Comparison of ENCODE assay signal across 8 mouse cellular contexts in the genomic region with DNA sequence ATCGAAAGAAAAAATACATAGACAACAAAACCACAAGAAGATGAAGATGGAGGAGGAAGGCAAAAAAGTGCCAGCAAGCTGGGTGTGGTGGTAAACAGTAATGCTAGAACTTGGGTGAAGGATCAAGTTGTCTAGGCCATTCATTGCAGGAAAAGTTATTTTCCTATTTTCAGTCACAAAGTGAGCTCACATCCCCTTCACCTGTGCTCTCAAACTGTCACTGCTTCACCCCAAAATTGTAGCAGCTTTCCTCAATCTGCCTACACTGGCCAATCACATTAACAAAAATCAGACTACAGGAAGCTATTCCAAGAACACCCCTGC. TPM values are rescaled to one million over a fixed set of nuclear protein-coding genes. Genes with fewer than 3 reads are reported as not detected.
A peak's percentile ranks its signal among the peaks of the same experiment; 100 is the strongest.
DNase-seq lines count a peak whose midpoint lies in the region; ATAC-seq and TF ChIP-seq lines count a peak whose summit lies in the region.

No protein-coding gene starts in this region.

- H3K4me3 ChIP-seq in testis, adult 2 months (ENCODE audit: control insufficient read depth, low read depth, low read length) = peak overlapping the region; percentile 85; the same call in 1 of the 2 replicates
- H3K4me3 ChIP-seq in liver, embryonic 14.5 days (ENCODE audit: insufficient read depth in 1 of 2, low read depth in 2 of 2, low read length in 2 of 2) = peak overlapping the region; percentile 62

- no peaks in the 10 kb centered on the region for H3K36me3 ChIP-seq in testis, adult 2 months (ENCODE audit: control insufficient read depth, insufficient read depth, low read length)
- H3K36me3 ChIP-seq in liver, embryonic 14.5 days (replicated peaks; ENCODE audit: control insufficient read depth, insufficient read depth, low read depth) = no peaks in the 10 kb centered on the region

- no peaks in the 10 kb centered on the region for H3K9me3 ChIP-seq in liver, embryonic 14.5 days (ENCODE audit: control insufficient read depth, low read length)

- H3K4me2 ChIP-seq in liver, embryonic 14.5 days (ENCODE audit: low read depth) = peak overlapping the region; percentile 88

- H3K9ac ChIP-seq in liver, embryonic 14.5 days (replicated peaks) = peak overlapping the region; percentile 93

- no peak for ATAC-seq in liver, embryonic 14.5 days (ENCODE audit: insufficient read depth)
- ATAC-seq in frontal cortex, adult (ENCODE audit: low TSS enrichment) = no peak

- H3K27me3 ChIP-seq in testis, adult 2 months (ENCODE audit: control insufficient read depth, insufficient read depth, low read length) = no peaks in the 10 kb centered on the region
- no peaks in the 10 kb centered on the region for H3K27me3 ChIP-seq in liver, embryonic 14.5 days (ENCODE audit: control insufficient read depth, insufficient read depth, low read length)

- peaks cover 8% of the 10 kb centered on the region for H3K4me1 ChIP-seq in testis, adult 2 months (ENCODE audit: control insufficient read depth, insufficient read depth, low read length)
- H3K4me1 ChIP-seq in liver, embryonic 14.5 days (replicated peaks; ENCODE audit: control insufficient read depth in 2 of 2, insufficient read depth in 2 of 2, low read length in 1 of 2) = peaks cover 38 to 43% of the 10 kb centered on the region in 2 experiments

- WGBS in liver, embryonic 14.5 days (ENCODE audit: insufficient replicate concordance) = 37% methylated on average over 1 of the region's 1 CpGs

- DNase-seq in cerebellum, adult 11-12 months = peak; percentile 15
- DNase-seq in cerebellum, adult 11 months = no peak
- no peak for DNase-seq in testis, postnatal 10 days (ENCODE audit: low spot score)
- no peak for DNase-seq in liver, embryonic 14.5 days (ENCODE audit: low read depth in 3 of 3, low spot score in 3 of 3)
- DNase-seq in frontal cortex, postnatal 25 days (ENCODE audit: low spot score in 2 of 2) = no peak
- no peak for DNase-seq in layer of hippocampus, adult 9-10 months (ENCODE audit: low spot score)

- peak overlapping the region; percentile 91 for H3K27ac ChIP-seq in testis, adult 2 months (ENCODE audit: control insufficient read depth, insufficient read depth, low read depth, low read length)
- peak overlapping the region; percentile 99 for H3K27ac ChIP-seq in liver, embryonic 14.5 days

- no peak for TF ChIP-seq CTCF in testis, adult 2 months (IDR thresholded peaks at IDR 0.05; ENCODE audit: control insufficient read depth, insufficient read depth, insufficient replicate concordance, low read depth, low read length)
- TF ChIP-seq CTCF in liver, embryonic 14.5 days (IDR thresholded peaks at IDR 0.05; ENCODE audit: low read depth) = no peak

- TF ChIP-seq POLR2A in testis, adult 2 months (IDR thresholded peaks at IDR 0.05; ENCODE audit: control insufficient read depth, low read depth, low read length) = no peak

- TF ChIP-seq EP300 in liver, embryonic 14.5 days (IDR thresholded peaks at IDR 0.05; ENCODE audit: low read depth) = no peak

RNA-seq across cellular contexts. Expression of gene Hist1h4a, which starts 1.2 kb away (rescaled TPM):
- polyA plus RNA-seq in testis, adult 2 months (2012; rRNA removed) = 83.8 and 94.1 TPM in 2 replicates
- 4.3 and 11.8 TPM in 2 replicates for polyA plus RNA-seq in liver, embryonic 14.5 days (2012; rRNA removed)
- polyA plus RNA-seq in liver, embryonic 14.5 days (2014; fragmentation: Nextera tagmentation; extraction: Ambion mirVana) = 0.57 and 0.78 TPM in 2 replicates

RNA-seq across cellular contexts. Expression of gene Hist1h3a, which starts 2.3 kb away (rescaled TPM):
- 29.4 and 33.4 TPM in 2 replicates for polyA plus RNA-seq in testis, adult 2 months (2012; rRNA removed)
- polyA plus RNA-seq in liver, embryonic 14.5 days (2012; rRNA removed) = 36.1 and 49.8 TPM in 2 replicates
- polyA plus RNA-seq in liver, embryonic 14.5 days (2014; fragmentation: Nextera tagmentation; extraction: Ambion mirVana) = 5.8 and 7.5 TPM in 2 replicates

RNA-seq across cellular contexts. Expression of gene Hist1h4b, which starts 3.1 kb away (rescaled TPM):
- polyA plus RNA-seq in testis, adult 2 months (2012; rRNA removed) = 2.4 and 2.5 TPM in 2 replicates
- 9.2 and 21.6 TPM in 2 replicates for polyA plus RNA-seq in liver, embryonic 14.5 days (2012; rRNA removed)
- polyA plus RNA-seq in liver, embryonic 14.5 days (2014; fragmentation: Nextera tagmentation; extraction: Ambion mirVana) = 4.5 and 5.1 TPM in 2 replicates

RNA-seq across cellular contexts. Expression of gene Hist1h1a, which starts 3.6 kb away (rescaled TPM):
- polyA plus RNA-seq in testis, adult 2 months (2012; rRNA removed) = 2.9 and 4.3 TPM in 2 replicates
- 7.6 and 11.9 TPM in 2 replicates for polyA plus RNA-seq in liver, embryonic 14.5 days (2012; rRNA removed)
- 6.3 and 7.4 TPM in 2 replicates for polyA plus RNA-seq in liver, embryonic 14.5 days (2014; fragmentation: Nextera tagmentation; extraction: Ambion mirVana)

RNA-seq across cellular contexts. Expression of gene Hist1h3b, which starts 7.8 kb away (rescaled TPM):
- polyA plus RNA-seq in testis, adult 2 months (2012; rRNA removed) = 4.2 and 4.7 TPM in 2 replicates
- 40.0 and 45.7 TPM in 2 replicates for polyA plus RNA-seq in liver, embryonic 14.5 days (2012; rRNA removed)
- polyA plus RNA-seq in liver, embryonic 14.5 days (2014; fragmentation: Nextera tagmentation; extraction: Ambion mirVana) = 8.9 and 11.4 TPM in 2 replicates
